Mouse (Mus musculus) kidney, postnatal 14 days (tissue): ENCODE data around the gene Rbbp8nl.

Experiments
- DNase-seq: peaks from one replicate; pipeline ENCODE4 v3.0.0; 2022; ENCODE audit warnings: mixed read lengths

Rbbp8nl gene

GRCm38 (mm10) chr2:180256296-180257000 lies 33.2 kb downstream of the Rbbp8nl start:
- no peak for DNase-seq

GRCm38 (mm10) chr2:180255701-180256100 lies 34.0 kb downstream of the Rbbp8nl start:
- no peak for DNase-seq

- DNase-seq, result no peak
Observed at GRCm38 (mm10) chr2:180254436-180255209, 35.1 kb downstream of the Rbbp8nl start.

- no peak for DNase-seq
Observed at GRCm38 (mm10) chr2:180251838-180252237, 37.8 kb downstream of the Rbbp8nl start.

GRCm38 (mm10) chr2:180250930-180251611 lies 38.6 kb downstream of the Rbbp8nl start:
- DNase-seq, result peak; percentile 89

- no peak for DNase-seq
Observed at GRCm38 (mm10) chr2:180248947-180249660, 40.6 kb downstream of the Rbbp8nl start.

- no peak for DNase-seq
Observed at GRCm38 (mm10) chr2:180247916-180248315, 41.8 kb downstream of the Rbbp8nl start.

GRCm38 (mm10) chr2:180243108-180243507 lies 46.6 kb downstream of the Rbbp8nl start:
- DNase-seq, result no peak

GRCm38 (mm10) chr2:180238591-180238990 lies 51.1 kb downstream of the Rbbp8nl start:
- no peak for DNase-seq

- no peak for DNase-seq
Observed at GRCm38 (mm10) chr2:180237601-180238345, 51.9 kb downstream of the Rbbp8nl start.

GRCm38 (mm10) chr2:180236930-180237329 lies 52.7 kb downstream of the Rbbp8nl start:
- DNase-seq, result no peak

- no peak for DNase-seq
Observed at GRCm38 (mm10) chr2:180236500-180236899, 53.2 kb downstream of the Rbbp8nl start.

GRCm38 (mm10) chr2:180235788-180236187 lies 53.9 kb downstream of the Rbbp8nl start:
- DNase-seq, result no peak

GRCm38 (mm10) chr2:180234980-180235379 lies 54.7 kb downstream of the Rbbp8nl start:
- DNase-seq, result peak; percentile 60

GRCm38 (mm10) chr2:180234353-180234752 lies 55.3 kb downstream of the Rbbp8nl start:
- DNase-seq, result no peak

GRCm38 (mm10) chr2:180233101-180233904 lies 56.4 kb downstream of the Rbbp8nl start:
- DNase-seq, result no peak

GRCm38 (mm10) chr2:180230482-180230881 lies 59.2 kb downstream of the Rbbp8nl start:
- DNase-seq, result no peak

GRCm38 (mm10) chr2:180229129-180229528 lies 60.5 kb downstream of the Rbbp8nl start:
- DNase-seq, result no peak

- peak; percentile 82 for DNase-seq
Observed at GRCm38 (mm10) chr2:180228592-180228991, 61.1 kb downstream of the Rbbp8nl start.

- DNase-seq, result no peak
Observed at GRCm38 (mm10) chr2:180228060-180228458, 61.6 kb downstream of the Rbbp8nl start.
